ENCODE assay signal across 10 mouse cellular contexts in genomic region chr15:84957851-84958250, GRCm38 (mm10). TPM values are rescaled to one million over a fixed set of nuclear protein-coding genes. Genes with fewer than 3 reads are reported as not detected.
DNase-seq lines count a peak whose midpoint lies in the region; ATAC-seq lines count a peak whose summit lies in the region.
"Had no signal": no experiment of that assay in that cellular context is flagged by ENCODE, and none has a peak within 500 bp of the region (broad histone marks: within the 10 kb centered on the region; RNA-seq: fewer than 3 reads in every experiment).

No protein-coding gene starts in this region.

- H3K27me3 ChIP-seq in hindbrain, embryonic 13.5 days: no peaks in the 10 kb centered on the region
- H3K27me3 ChIP-seq in midbrain, embryonic 15.5 days (replicated peaks): no peaks in the 10 kb centered on the region
- H3K27me3 ChIP-seq: embryonic facial prominence, embryonic 13.5 days; liver, embryonic 15.5 days had no signal

- peak overlapping the region; percentile 21; the same call in 1 of the 2 replicates for H3K9ac ChIP-seq in hindbrain, embryonic 13.5 days
- no peak overlapping the region for H3K9ac ChIP-seq in midbrain, embryonic 15.5 days
- H3K9ac ChIP-seq: embryonic facial prominence, embryonic 13.5 days; liver, embryonic 15.5 days had no signal

- peak; percentile 72 for ATAC-seq in hindbrain, embryonic 13.5 days (ENCODE audit: low FRiP score)
- ATAC-seq in midbrain, embryonic 15.5 days (replicated peaks): peak; percentile 60

- peaks cover 55% of the 10 kb centered on the region for H3K36me3 ChIP-seq in hindbrain, embryonic 13.5 days
- peaks cover 21% of the 10 kb centered on the region for H3K36me3 ChIP-seq in midbrain, embryonic 15.5 days (replicated peaks)

- H3K4me3 ChIP-seq in hindbrain, embryonic 13.5 days: no peak overlapping the region
- H3K4me3 ChIP-seq in midbrain, embryonic 15.5 days: no peak overlapping the region
- H3K4me3 ChIP-seq: embryonic facial prominence, embryonic 13.5 days; liver, embryonic 15.5 days had no signal

- DNase-seq in cerebellum, postnatal 10 days: peak; percentile 78 to 79
- DNase-seq in cerebellum, adult 11 months: no peak
- peak; percentile 54 for DNase-seq in adipocyte (ENCODE audit: low spot score)
- no peak for DNase-seq in adrenal gland, postnatal 4 days (ENCODE audit: low spot score in 2 of 2)
- DNase-seq in cerebellum, adult 8-10 months: no peak
- no peak for DNase-seq in adrenal gland, postnatal 14 days

- no peak overlapping the region for H3K4me2 ChIP-seq in hindbrain, embryonic 13.5 days
- H3K4me2 ChIP-seq in midbrain, embryonic 15.5 days: peak overlapping the region; percentile 15; the same call in 1 of the 2 replicates
- H3K4me2 ChIP-seq: embryonic facial prominence, embryonic 13.5 days; liver, embryonic 15.5 days had no signal

- no peaks in the 10 kb centered on the region for H3K9me3 ChIP-seq in hindbrain, embryonic 13.5 days
- H3K9me3 ChIP-seq in midbrain, embryonic 15.5 days: no peaks in the 10 kb centered on the region
- H3K9me3 ChIP-seq: embryonic facial prominence, embryonic 13.5 days; liver, embryonic 15.5 days had no signal

- 29% methylated on average over 3 of the region's 3 CpGs for WGBS in hindbrain, embryonic 13.5 days
- WGBS in midbrain, embryonic 15.5 days: 20% methylated on average over 3 of the region's 3 CpGs

- no peak overlapping the region for H3K27ac ChIP-seq in hindbrain, embryonic 13.5 days
- H3K27ac ChIP-seq in midbrain, embryonic 15.5 days: peak overlapping the region; percentile 48; the same call in 1 of the 2 replicates
- H3K27ac ChIP-seq: embryonic facial prominence, embryonic 13.5 days; liver, embryonic 15.5 days had no signal

- H3K4me1 ChIP-seq in hindbrain, embryonic 13.5 days (replicated peaks): peaks cover 49% of the 10 kb centered on the region
- H3K4me1 ChIP-seq in midbrain, embryonic 15.5 days: peaks cover 38% of the 10 kb centered on the region
- H3K4me1 ChIP-seq: liver, embryonic 15.5 days had no signal

RNA-seq across cellular contexts. Expression of gene 5031439G07Rik, which starts 30.5 kb away (rescaled TPM):
- 17.7 and 18.4 TPM in 2 replicates for polyA plus RNA-seq in hindbrain, embryonic 13.5 days (2015; fragmentation: Nextera tagmentation; extraction: Ambion mirVana)
- polyA plus RNA-seq in midbrain, embryonic 15.5 days (2015; fragmentation: Nextera tagmentation; extraction: Ambion mirVana): 28.4 and 33.9 TPM in 2 replicates
- 10 to 100 TPM; 40.4 to 44.4 TPM for total RNA-seq in adrenal gland, postnatal 4 days (2021)
- total RNA-seq in adrenal gland, postnatal 14 days (2021): 24.9 and 32.2 TPM in 2 replicates

RNA-seq across cellular contexts. Expression of gene Nup50, which starts 34.6 kb away (rescaled TPM):
- 31.6 and 31.9 TPM in 2 replicates for polyA plus RNA-seq in hindbrain, embryonic 13.5 days (2015; fragmentation: Nextera tagmentation; extraction: Ambion mirVana)
- 25.4 and 26.2 TPM in 2 replicates for polyA plus RNA-seq in midbrain, embryonic 15.5 days (2015; fragmentation: Nextera tagmentation; extraction: Ambion mirVana)
- total RNA-seq in adrenal gland, postnatal 4 days (2021): 10 to 100 TPM; 32.6 to 38.2 TPM
- total RNA-seq in adrenal gland, postnatal 14 days (2021): 30.9 and 33.1 TPM in 2 replicates

RNA-seq across cellular contexts. Expression of gene Gm29666, which starts 38.0 kb away (rescaled TPM):
- polyA plus RNA-seq in hindbrain, embryonic 13.5 days (2015; fragmentation: Nextera tagmentation; extraction: Ambion mirVana): 0.82 and 0.98 TPM in 2 replicates
- polyA plus RNA-seq in midbrain, embryonic 15.5 days (2015; fragmentation: Nextera tagmentation; extraction: Ambion mirVana): 0.83 and 0.96 TPM in 2 replicates
- under 1 TPM; 0.65 to 0.70 TPM for total RNA-seq in adrenal gland, postnatal 4 days (2021)
- 0.30 TPM in 2 replicates for total RNA-seq in adrenal gland, postnatal 14 days (2021)

RNA-seq across cellular contexts. Expression of gene Upk3a, which starts 59.1 kb away (rescaled TPM):
- 0.26 and 0.66 TPM in 2 replicates for polyA plus RNA-seq in hindbrain, embryonic 13.5 days (2015; fragmentation: Nextera tagmentation; extraction: Ambion mirVana)
- 0.83 and 1.2 TPM in 2 replicates for polyA plus RNA-seq in midbrain, embryonic 15.5 days (2015; fragmentation: Nextera tagmentation; extraction: Ambion mirVana)
- not detected for total RNA-seq in adrenal gland, postnatal 4 days (2021)
- not detected in 2 replicates for total RNA-seq in adrenal gland, postnatal 14 days (2021)
- polyA plus RNA-seq: liver, embryonic 15.5 days had no signal

Comparison
In these comparisons a context has a peak if more than half of its experiments do, and no peak if none do; other contexts are left out.
1. DNase-seq: peak in cerebellum, postnatal 10 days (2 of 2) and adipocyte (single experiment); none in cerebellum, adult 11 months (single experiment), adrenal gland, postnatal 4 days (0 of 2), cerebellum, adult 8-10 months (single experiment) and adrenal gland, postnatal 14 days (single experiment).